Mouse (Mus musculus): ENCODE data around the gene Cacna1g.

DNA sequence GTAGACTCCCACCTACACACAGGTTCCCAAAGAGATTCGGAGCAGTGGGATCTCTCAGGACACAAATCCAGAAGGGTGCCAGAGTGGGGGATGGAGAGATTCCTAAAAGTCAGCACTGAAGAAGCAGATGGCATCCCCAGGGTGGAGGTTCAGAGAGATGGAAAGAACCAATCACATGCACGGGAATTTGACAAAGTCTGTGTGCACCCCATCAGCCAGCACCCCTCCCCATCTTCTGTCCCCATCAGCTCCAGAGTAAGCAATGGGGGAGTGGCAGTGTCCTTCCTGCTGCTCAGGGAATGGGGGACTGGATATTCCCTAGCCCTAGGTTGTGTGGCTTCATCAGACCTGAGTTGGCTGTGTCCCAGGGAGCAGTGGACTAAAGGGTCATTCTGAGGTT lies 25.0 kb upstream of the Cacna1g start:
- no peak for TF ChIP-seq CTCF (IDR thresholded peaks at IDR 0.05; ENCODE audit: low read depth)
- no peak for TF ChIP-seq EP300 (IDR thresholded peaks at IDR 0.05; ENCODE audit: low read depth)
